ENCODE assay signal across 17 mouse cellular contexts in genomic region chr4:33879944-33880343, GRCm38 (mm10). TPM values are rescaled to one million over a fixed set of nuclear protein-coding genes. Genes with fewer than 3 reads are reported as not detected.
"Had no signal": no experiment of that assay in that cellular context is flagged by ENCODE, and none has a peak within 500 bp of the region (broad histone marks: within the 10 kb centered on the region; RNA-seq: fewer than 3 reads in every experiment).

No protein-coding gene starts in this region.

- H3K27me3 ChIP-seq: limb, embryonic 15.5 days; liver, embryonic 12.5 days; neural tube, embryonic 15.5 days had no signal

- DNase-seq: kidney, adult 11 months; kidney, adult 9 months; kidney, postnatal 36 days; lung, embryonic 14.5 days; lung, postnatal 10 days; lung, postnatal 4 days; midbrain, embryonic 14.5 days; right cerebral cortex, postnatal 14 days; thymus, postnatal 4 days had no signal

- H3K9ac ChIP-seq: limb, embryonic 15.5 days; liver, embryonic 12.5 days; lung, embryonic 14.5 days; neural tube, embryonic 15.5 days had no signal

- H3K4me1 ChIP-seq: limb, embryonic 15.5 days; liver, embryonic 12.5 days; midbrain, embryonic 10.5 days; neural tube, embryonic 15.5 days had no signal

- H3K4me3 ChIP-seq: layer of hippocampus, adult 2 months; limb, embryonic 15.5 days; liver, embryonic 12.5 days; midbrain, embryonic 10.5 days; myocyte; neural tube, embryonic 15.5 days had no signal

- H3K9me3 ChIP-seq: limb, embryonic 15.5 days; liver, embryonic 12.5 days; midbrain, embryonic 10.5 days had no signal

- H3K27ac ChIP-seq: kidney, postnatal 0 days; layer of hippocampus, adult 2 months; limb, embryonic 15.5 days; liver, embryonic 12.5 days; midbrain, embryonic 10.5 days; neural tube, embryonic 15.5 days had no signal

- H3K4me2 ChIP-seq: limb, embryonic 15.5 days; liver, embryonic 12.5 days; lung, embryonic 14.5 days; neural tube, embryonic 15.5 days had no signal

- H3K36me3 ChIP-seq: limb, embryonic 15.5 days; liver, embryonic 12.5 days; midbrain, embryonic 10.5 days; neural tube, embryonic 15.5 days had no signal

- ATAC-seq: liver, embryonic 12.5 days had no signal

RNA-seq across cellular contexts. Expression of gene Cnr1, which starts 44.4 kb away (rescaled TPM):
- total RNA-seq: megakaryocyte, adult 5-6 weeks had no signal
